Mouse (Mus musculus): ENCODE data around the gene Ston1.

Gene Ston1

GRCm38 (mm10) chr17:88588228-88588627 is 9.3 kb upstream of the Ston1 start:
- DNase-seq (ENCODE audit: low spot score): no peak

GRCm38 (mm10) chr17:88590251-88590650 is 7.2 kb upstream of the Ston1 start:
- DNase-seq (ENCODE audit: low spot score): no peak

- DNase-seq (ENCODE audit: low spot score): no peak
These were observed 2.4 kb upstream of the Ston1 start for GRCm38 (mm10) chr17:88595071-88595470.

GRCm38 (mm10) chr17:88596068-88596467 is 1.4 kb upstream of the Ston1 start:
- no peak for DNase-seq (ENCODE audit: low spot score)

- DNase-seq (ENCODE audit: low spot score): no peak
These were observed 801 bp upstream of the Ston1 start for GRCm38 (mm10) chr17:88596544-88597221.

GRCm38 (mm10) chr17:88598056-88598420 is 554 bp downstream of the Ston1 start:
- no peak for DNase-seq (ENCODE audit: low spot score)

GRCm38 (mm10) chr17:88598570-88599368 is 1.3 kb downstream of the Ston1 start:
- no peak for DNase-seq (ENCODE audit: low spot score)

GRCm38 (mm10) chr17:88600492-88601026 is 3.1 kb downstream of the Ston1 start:
- no peak for DNase-seq (ENCODE audit: low spot score)

- DNase-seq (ENCODE audit: low spot score): no peak
These were observed 6.5 kb downstream of the Ston1 start for GRCm38 (mm10) chr17:88603943-88604342.

GRCm38 (mm10) chr17:88606056-88606455 is 8.6 kb downstream of the Ston1 start:
- no peak for DNase-seq (ENCODE audit: low spot score)

- DNase-seq (ENCODE audit: low spot score): no peak
These were observed 11.9 kb downstream of the Ston1 start for GRCm38 (mm10) chr17:88609361-88609760.

GRCm38 (mm10) chr17:88611057-88611456 is 13.6 kb downstream of the Ston1 start:
- DNase-seq (ENCODE audit: low spot score): no peak

- DNase-seq (ENCODE audit: low spot score): no peak
These were observed 15.7 kb downstream of the Ston1 start for GRCm38 (mm10) chr17:88613172-88613571.

- DNase-seq (ENCODE audit: low spot score): no peak
These were observed 16.2 kb downstream of the Ston1 start for GRCm38 (mm10) chr17:88613721-88614120.

- no peak for DNase-seq (ENCODE audit: low spot score)
These were observed 16.8 kb downstream of the Ston1 start for GRCm38 (mm10) chr17:88614234-88614633.

- no peak for DNase-seq (ENCODE audit: low spot score)
These were observed 17.2 kb downstream of the Ston1 start for GRCm38 (mm10) chr17:88614733-88615132.

- DNase-seq (ENCODE audit: low spot score): no peak
These were observed 18.1 kb downstream of the Ston1 start for GRCm38 (mm10) chr17:88615492-88616155.

- no peak for DNase-seq (ENCODE audit: low spot score)
These were observed 23.5 kb downstream of the Ston1 start for GRCm38 (mm10) chr17:88620935-88621334.

- no peak for DNase-seq (ENCODE audit: low spot score)
These were observed 23.9 kb downstream of the Ston1 start for GRCm38 (mm10) chr17:88621374-88621773.

- DNase-seq (ENCODE audit: low spot score): no peak
These were observed 25.2 kb downstream of the Ston1 start for GRCm38 (mm10) chr17:88622711-88623110.

GRCm38 (mm10) chr17:88624386-88624785 is 26.9 kb downstream of the Ston1 start:
- DNase-seq (ENCODE audit: low spot score): no peak

- no peak for DNase-seq (ENCODE audit: low spot score)
These were observed 27.9 kb downstream of the Ston1 start for GRCm38 (mm10) chr17:88625350-88625749.

- no peak for DNase-seq (ENCODE audit: low spot score)
These were observed 28.4 kb downstream of the Ston1 start for GRCm38 (mm10) chr17:88625931-88626330.
